Mouse (Mus musculus) bone marrow macrophage, adult 2 months (primary cell): ENCODE data around the gene Adam6a. TPM values are rescaled to one million over a fixed set of nuclear protein-coding genes. Genes with fewer than 3 reads are reported as not detected.
A peak's percentile ranks its signal among the peaks of the same experiment; 100 is the strongest.
"Not testable (repeated sequence)": the region's sequence is repeated elsewhere in the genome, so short reads cannot be mapped to it uniquely, and the experiment has no call there.

Experiments used
- H3K27ac ChIP-seq: 2 replicates; pipeline ENCODE4 v1.5.1; 2012; ENCODE audit warnings: low read depth, low read length; ENCODE audit not compliant: insufficient read depth
- H3K4me1 ChIP-seq: 2 replicates; pipeline ENCODE4 v1.6.1; 2012; ENCODE audit warnings: low read length; ENCODE audit not compliant: control insufficient read depth, insufficient read depth
- H3K4me3 ChIP-seq: 2 replicates; pipeline ENCODE4 v1.5.1; 2012; ENCODE audit warnings: mild to moderate bottlenecking, low read length, moderate library complexity; ENCODE audit not compliant: insufficient read depth
- CTCF ChIP-seq: IDR thresholded peaks from 2 replicates; pipeline ENCODE4 v1.5.1; 2012; ENCODE audit warnings: low read depth, mild to moderate bottlenecking, low read length, moderate library complexity
- POLR2A ChIP-seq: IDR thresholded peaks from 2 replicates; pipeline ENCODE4 v1.6.1; 2012; ENCODE audit warnings: mild to moderate bottlenecking, low read depth, low read length, borderline replicate concordance
- polyA plus RNA-seq: library from polyadenylated mRNA; stranded (reverse); fragments of >200 nt; gene quantifications from 2 replicates; pipeline ENCODE4 v1.2.4, GENCODE M21; 2012; ENCODE audit not compliant: missing spikeins, insufficient read depth, insufficient read length

The Adam6a gene
- polyA plus RNA-seq, result not detected in 2 replicates

- not testable (repeated sequence) for H3K4me1 ChIP-seq, H3K27ac ChIP-seq, H3K4me3 ChIP-seq
Observed at GRCm38 (mm10) chr12:113543608-113544007, at the start of gene Adam6a. Gene Adam6a (plus strand): TSS chr12:113543908.

- TF ChIP-seq POLR2A (no peak), CTCF (no peak)
- H3K4me1 ChIP-seq, result no peaks in the 10 kb centered on the region
- no peak overlapping the region for H3K4me3 ChIP-seq
Observed at GRCm38 (mm10) chr12:113525901-113526300, 17.8 kb upstream of the Adam6a start.

DNA sequence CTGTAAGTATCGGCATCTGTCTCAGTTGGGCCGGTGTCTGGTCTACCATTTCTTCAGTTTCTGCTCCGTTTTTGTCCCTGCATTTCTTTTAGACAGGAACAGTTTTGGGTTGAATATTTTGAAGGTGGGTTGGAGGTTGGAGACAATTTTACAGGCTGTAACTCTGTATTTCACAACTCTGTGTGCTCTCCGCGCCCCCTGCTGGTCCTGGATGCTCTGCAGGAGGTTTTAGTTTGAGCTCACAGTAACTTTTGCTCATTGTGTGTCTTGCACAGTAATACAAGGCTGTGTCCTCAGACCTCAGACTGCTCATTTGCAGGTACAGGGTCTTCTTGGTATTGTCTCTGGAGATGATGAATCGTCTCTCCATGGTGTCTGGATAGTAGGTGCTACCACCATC, 34.5 kb downstream of the Adam6a start:
- Histone ChIP-seq H3K27ac (no peak overlapping the region), H3K4me3 (no peak overlapping the region), H3K4me1 (no peaks in the 10 kb centered on the region)
- TF ChIP-seq POLR2A (no peak), CTCF (peak; percentile 28; the same call in 1 of the 2 replicates)

More at GRCm38 (mm10) chr12:113525901-113526300, 17.8 kb upstream of the Adam6a start:
- H3K27ac ChIP-seq, result no peak overlapping the region

DNA sequence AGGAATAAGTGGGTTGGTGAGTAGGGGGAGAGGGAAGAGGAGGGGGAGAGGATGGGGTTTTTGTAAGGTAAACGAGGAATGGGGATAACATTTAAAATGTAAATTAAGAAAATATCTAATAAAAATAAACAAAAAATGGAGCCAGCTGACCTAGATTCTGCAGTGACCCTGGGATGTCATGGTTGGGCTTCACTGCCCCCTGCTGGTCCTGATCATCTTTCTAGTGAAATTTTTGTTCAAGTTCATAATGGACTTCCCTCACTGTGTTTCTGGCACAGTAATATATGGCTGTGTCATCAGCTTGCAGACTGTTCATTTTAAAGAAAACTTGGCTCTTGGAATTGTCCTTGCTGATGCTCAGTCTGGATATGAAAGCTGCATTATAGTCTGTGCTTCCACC, 44.3 kb downstream of the Adam6a start:
- H3K4me1 ChIP-seq, result no peaks in the 10 kb centered on the region
- H3K4me3 ChIP-seq, result no peak overlapping the region
- no peak for TF ChIP-seq POLR2A
- no peak for TF ChIP-seq CTCF
- H3K27ac ChIP-seq, result no peak overlapping the region

Other genes starting within 250 kb of the Adam6a start
- gene Adam6b, start 54.4 kb upstream of the Adam6a start, polyA plus RNA-seq, result not detected in 2 replicates